Mouse (Mus musculus): ENCODE data around the gene Retn. TPM values are rescaled to one million over a fixed set of nuclear protein-coding genes. Genes with fewer than 3 reads are reported as not detected.

Gene Retn
- 0.31 TPM in 1 of 2 replicates, not detected in the other for polyA plus RNA-seq (2014; fragmentation: Nextera tagmentation; extraction: Ambion mirVana)

DNA sequence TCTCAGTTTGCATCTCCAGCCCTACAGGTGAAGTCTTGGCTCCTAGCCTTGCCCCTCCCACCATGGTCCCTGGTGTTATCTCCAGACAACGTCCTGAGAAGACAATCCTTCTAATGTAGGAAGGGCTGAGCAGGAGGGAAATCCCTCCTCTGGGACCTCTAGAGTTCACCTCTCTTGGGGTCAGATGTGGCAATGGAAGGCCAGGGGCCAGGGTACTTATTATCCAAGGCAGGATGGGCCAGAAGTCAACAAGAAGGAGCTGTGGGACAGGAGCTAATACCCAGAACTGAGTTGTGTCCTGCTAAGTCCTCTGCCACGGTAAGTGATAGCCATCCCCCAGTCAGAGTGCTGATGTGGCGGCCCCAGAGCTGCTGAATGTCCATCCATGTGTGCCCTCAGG lies at the start of gene Retn:
Gene Retn, plus strand, starts transcription at position 245 of the 400 bp plus-strand sequence.
- H3K4me2 ChIP-seq (replicated peaks; ENCODE audit: low read depth, low read length): no peak within 1 kb of the TSS
- H3K4me3 ChIP-seq (ENCODE audit: low read depth, low read length): no peak within 1 kb of the TSS
- no peak for ATAC-seq (ENCODE audit: insufficient number of reproducible peaks, insufficient read depth, low FRiP score, low read depth)
- no peaks in the 10 kb centered on the region for H3K36me3 ChIP-seq (ENCODE audit: control insufficient read depth, insufficient read depth, low read length)
- H3K9me3 ChIP-seq (ENCODE audit: control insufficient read depth, low read depth, low read length): no peaks in the 10 kb centered on the region
- no peaks in the 10 kb centered on the region for H3K4me1 ChIP-seq (ENCODE audit: control insufficient read depth, insufficient read depth, low read length)
- no peaks in the 10 kb centered on the region for H3K27me3 ChIP-seq (ENCODE audit: control insufficient read depth, insufficient read depth, low read length)
- WGBS: 66% methylated on average over 3 of the region's 3 CpGs
- no peak within 1 kb of the TSS for H3K27ac ChIP-seq (ENCODE audit: low read length)
- H3K9ac ChIP-seq (replicated peaks; ENCODE audit: low read depth, low read length): no peak within 1 kb of the TSS

- H3K36me3 ChIP-seq (ENCODE audit: control insufficient read depth, insufficient read depth, low read length): peaks cover 27% of the 10 kb centered on the region
Observed at GRCm38 (mm10) chr8:3606593-3606992, 49.0 kb upstream of the Retn start.

GRCm38 (mm10) chr8:3607822-3608221 lies 47.7 kb upstream of the Retn start:
- no peak for ATAC-seq (ENCODE audit: insufficient number of reproducible peaks, insufficient read depth, low FRiP score, low read depth)
- no peaks in the 10 kb centered on the region for H3K9me3 ChIP-seq (ENCODE audit: control insufficient read depth, low read depth, low read length)
- no peaks in the 10 kb centered on the region for H3K4me1 ChIP-seq (ENCODE audit: control insufficient read depth, insufficient read depth, low read length)
- H3K9ac ChIP-seq (replicated peaks; ENCODE audit: low read depth, low read length): no peak overlapping the region
- H3K36me3 ChIP-seq (ENCODE audit: control insufficient read depth, insufficient read depth, low read length): peaks cover 36% of the 10 kb centered on the region
- no peak overlapping the region for H3K4me3 ChIP-seq (ENCODE audit: low read depth, low read length)
- no peaks in the 10 kb centered on the region for H3K27me3 ChIP-seq (ENCODE audit: control insufficient read depth, insufficient read depth, low read length)
- no peak overlapping the region for H3K27ac ChIP-seq (ENCODE audit: low read length)
- WGBS: 88% methylated on average over 7 of the region's 7 CpGs
- H3K4me2 ChIP-seq (replicated peaks; ENCODE audit: low read depth, low read length): no peak overlapping the region

More at GRCm38 (mm10) chr8:3606593-3606992, 49.0 kb upstream of the Retn start:
- ATAC-seq (ENCODE audit: insufficient number of reproducible peaks, insufficient read depth, low FRiP score, low read depth): no peak
- H3K4me3 ChIP-seq (ENCODE audit: low read depth, low read length): no peak overlapping the region
- no peak overlapping the region for H3K27ac ChIP-seq (ENCODE audit: low read length)
- no peaks in the 10 kb centered on the region for H3K27me3 ChIP-seq (ENCODE audit: control insufficient read depth, insufficient read depth, low read length)
- H3K9ac ChIP-seq (replicated peaks; ENCODE audit: low read depth, low read length): no peak overlapping the region
- H3K4me1 ChIP-seq (ENCODE audit: control insufficient read depth, insufficient read depth, low read length): no peaks in the 10 kb centered on the region
- no peaks in the 10 kb centered on the region for H3K9me3 ChIP-seq (ENCODE audit: control insufficient read depth, low read depth, low read length)
- 73% methylated on average over 16 of the region's 16 CpGs for WGBS
- no peak overlapping the region for H3K4me2 ChIP-seq (replicated peaks; ENCODE audit: low read depth, low read length)

GRCm38 (mm10) chr8:3609046-3609815 lies 46.3 kb upstream of the Retn start:
- peaks cover 50% of the 10 kb centered on the region for H3K36me3 ChIP-seq (ENCODE audit: control insufficient read depth, insufficient read depth, low read length)
- no peak overlapping the region for H3K27ac ChIP-seq (ENCODE audit: low read length)
- H3K4me3 ChIP-seq (ENCODE audit: low read depth, low read length): no peak overlapping the region
- H3K4me1 ChIP-seq (ENCODE audit: control insufficient read depth, insufficient read depth, low read length): no peaks in the 10 kb centered on the region
- no peak for ATAC-seq (ENCODE audit: insufficient number of reproducible peaks, insufficient read depth, low FRiP score, low read depth)
- no peak overlapping the region for H3K4me2 ChIP-seq (replicated peaks; ENCODE audit: low read depth, low read length)
- H3K27me3 ChIP-seq (ENCODE audit: control insufficient read depth, insufficient read depth, low read length): no peaks in the 10 kb centered on the region
- WGBS: 85% methylated on average over 12 of the region's 12 CpGs
- H3K9ac ChIP-seq (replicated peaks; ENCODE audit: low read depth, low read length): no peak overlapping the region
- H3K9me3 ChIP-seq (ENCODE audit: control insufficient read depth, low read depth, low read length): no peaks in the 10 kb centered on the region

- H3K9ac ChIP-seq (replicated peaks; ENCODE audit: low read depth, low read length): no peak overlapping the region
- 72% methylated on average over 6 of the region's 6 CpGs for WGBS
- H3K4me1 ChIP-seq (ENCODE audit: control insufficient read depth, insufficient read depth, low read length): no peaks in the 10 kb centered on the region
- peaks cover 55% of the 10 kb centered on the region for H3K36me3 ChIP-seq (ENCODE audit: control insufficient read depth, insufficient read depth, low read length)
- no peak overlapping the region for H3K4me2 ChIP-seq (replicated peaks; ENCODE audit: low read depth, low read length)
- no peak for ATAC-seq (ENCODE audit: insufficient number of reproducible peaks, insufficient read depth, low FRiP score, low read depth)
- no peak overlapping the region for H3K27ac ChIP-seq (ENCODE audit: low read length)
- H3K4me3 ChIP-seq (ENCODE audit: low read depth, low read length): no peak overlapping the region
- H3K9me3 ChIP-seq (ENCODE audit: control insufficient read depth, low read depth, low read length): no peaks in the 10 kb centered on the region
- H3K27me3 ChIP-seq (ENCODE audit: control insufficient read depth, insufficient read depth, low read length): no peaks in the 10 kb centered on the region
Observed at GRCm38 (mm10) chr8:3609816-3610150, 45.8 kb upstream of the Retn start.

- WGBS: under 1% methylated on average over 37 of the region's 37 CpGs
Observed at GRCm38 (mm10) chr8:3621199-3621970, 34.2 kb upstream of the Retn start, which contains the start of the genes Xab2 and Pet100. Gene Xab2, minus strand, starts transcription at chr8:3621316. Gene Pet100, plus strand, starts transcription at chr8:3621548.

DNA sequence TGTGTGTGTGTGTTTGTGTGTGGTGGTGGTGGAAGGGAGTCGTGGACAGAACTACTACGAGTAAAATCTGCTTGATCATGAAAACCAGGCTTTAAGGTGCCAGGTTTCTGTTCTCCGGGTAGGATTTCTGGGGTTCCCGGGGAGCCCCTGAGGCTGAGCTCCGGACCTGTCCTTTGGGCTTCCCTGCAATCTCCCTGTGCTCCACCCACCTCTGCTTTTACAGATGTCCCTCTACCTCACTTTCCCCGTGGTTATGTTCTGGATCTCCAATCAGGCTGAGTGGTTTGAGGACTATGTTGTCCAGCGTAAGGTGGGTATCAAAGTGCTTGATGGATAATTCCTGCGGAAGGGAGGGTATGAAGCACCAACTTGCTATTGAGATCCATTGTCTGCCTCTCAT lies 33.5 kb upstream of the Retn start:
- H3K27me3 ChIP-seq (ENCODE audit: control insufficient read depth, insufficient read depth, low read length): no peaks in the 10 kb centered on the region
- no peak for ATAC-seq (ENCODE audit: insufficient number of reproducible peaks, insufficient read depth, low FRiP score, low read depth)
- H3K4me2 ChIP-seq (replicated peaks; ENCODE audit: low read depth, low read length): peak overlapping the region; percentile 63
- WGBS: 61% methylated on average over 8 of the region's 8 CpGs
- peaks cover 12% of the 10 kb centered on the region for H3K4me1 ChIP-seq (ENCODE audit: control insufficient read depth, insufficient read depth, low read length)
- H3K36me3 ChIP-seq (ENCODE audit: control insufficient read depth, insufficient read depth, low read length): peaks cover 12% of the 10 kb centered on the region
- no peaks in the 10 kb centered on the region for H3K9me3 ChIP-seq (ENCODE audit: control insufficient read depth, low read depth, low read length)
- no peak overlapping the region for H3K27ac ChIP-seq (ENCODE audit: low read length)
- peak overlapping the region; percentile 41; the same call in 1 of the 2 replicates for H3K9ac ChIP-seq (replicated peaks; ENCODE audit: low read depth, low read length)
- peak overlapping the region; percentile 83 for H3K4me3 ChIP-seq (ENCODE audit: low read depth, low read length)

More at GRCm38 (mm10) chr8:3621199-3621970, 34.2 kb upstream of the Retn start, which contains the start of the genes Xab2 and Pet100:
- H3K9ac ChIP-seq (replicated peaks; ENCODE audit: low read depth, low read length): peak within 1 kb of the TSS; percentile 72
- peak; percentile 99 for ATAC-seq (ENCODE audit: insufficient number of reproducible peaks, insufficient read depth, low FRiP score, low read depth)
- H3K4me2 ChIP-seq (replicated peaks; ENCODE audit: low read depth, low read length): peak within 1 kb of the TSS; percentile 89
- no peaks in the 10 kb centered on the region for H3K27me3 ChIP-seq (ENCODE audit: control insufficient read depth, insufficient read depth, low read length)
- H3K36me3 ChIP-seq (ENCODE audit: control insufficient read depth, insufficient read depth, low read length): peaks cover 17% of the 10 kb centered on the region
- H3K4me1 ChIP-seq (ENCODE audit: control insufficient read depth, insufficient read depth, low read length): peaks cover 12% of the 10 kb centered on the region
- H3K4me3 ChIP-seq (ENCODE audit: low read depth, low read length): peak within 1 kb of the TSS; percentile 83
- no peak within 1 kb of the TSS for H3K27ac ChIP-seq (ENCODE audit: low read length)
- H3K9me3 ChIP-seq (ENCODE audit: control insufficient read depth, low read depth, low read length): no peaks in the 10 kb centered on the region

GRCm38 (mm10) chr8:3625445-3625844 lies 30.1 kb upstream of the Retn start, which contains the start of gene Pcp2:
Gene Pcp2, minus strand, starts transcription at chr8:3625545.
- WGBS: 60% methylated on average over 1 of the region's 1 CpGs
- no peak within 1 kb of the TSS for H3K4me3 ChIP-seq (ENCODE audit: low read depth, low read length)
- ATAC-seq (ENCODE audit: insufficient number of reproducible peaks, insufficient read depth, low FRiP score, low read depth): no peak

More at GRCm38 (mm10) chr8:3625445-3625844, 30.1 kb upstream of the Retn start, which contains the start of gene Pcp2:
- Histone ChIP-seq H3K27me3 (ENCODE audit: control insufficient read depth, insufficient read depth, low read length) (no peaks in the 10 kb centered on the region), H3K27ac (ENCODE audit: low read length) (no peak within 1 kb of the TSS), H3K4me1 (ENCODE audit: control insufficient read depth, insufficient read depth, low read length) (peaks cover under 1% of the 10 kb centered on the region; the same call in 1 of the 2 replicates), H3K36me3 (ENCODE audit: control insufficient read depth, insufficient read depth, low read length) (no peaks in the 10 kb centered on the region; the same call in 1 of the 2 replicates), H3K9me3 (ENCODE audit: control insufficient read depth, low read depth, low read length) (no peaks in the 10 kb centered on the region), H3K4me2 (replicated peaks; ENCODE audit: low read depth, low read length) (no peak within 1 kb of the TSS), H3K9ac (replicated peaks; ENCODE audit: low read depth, low read length) (no peak within 1 kb of the TSS)

Data from stomach, embryonic 14.5 days (tissue).